Mouse (Mus musculus): ENCODE data around the gene Cacna1c. TPM values are rescaled to one million over a fixed set of nuclear protein-coding genes. Genes with fewer than 3 reads are reported as not detected.

Cacna1c gene
- polyA plus RNA-seq, 1 experiment from 2014 or later = 7.3 TPM

- H3K4me1 ChIP-seq = 0 out of 2 replicates have a peak, but pooled peaks cover 5% of the 10 kb centered on the region
- H3K9me3 ChIP-seq (replicated peaks) = no peaks in the 10 kb centered on the region
- ATAC-seq (ENCODE audit: low FRiP score) = no peak
- no peak overlapping the region for H3K9ac ChIP-seq
- H3K36me3 ChIP-seq = no peaks in the 10 kb centered on the region
- H3K4me2 ChIP-seq (replicated peaks) = no peak overlapping the region
- H3K4me3 ChIP-seq = no peak overlapping the region
- WGBS = 96% methylated on average over 5 of the region's 5 CpGs
- no peak overlapping the region for H3K27ac ChIP-seq
- H3K27me3 ChIP-seq = peaks cover 3% of the 10 kb centered on the region; the same call in 1 of the 2 replicates
Observed at GRCm38 (mm10) chr6:118755768-118756167, 440.4 kb downstream of the Cacna1c start.

GRCm38 (mm10) chr6:118754439-118754838, 441.8 kb downstream of the Cacna1c start:
- 90% methylated on average over 3 of the region's 3 CpGs for whole genome bisulfite sequencing
- Histone ChIP-seq H3K4me2 (replicated peaks) (no peak overlapping the region), H3K4me1 (0 out of 2 replicates have a peak, but pooled peaks cover 5% of the 10 kb centered on the region), H3K9me3 (replicated peaks) (no peaks in the 10 kb centered on the region), H3K27ac (no peak overlapping the region), H3K4me3 (no peak overlapping the region), H3K36me3 (no peaks in the 10 kb centered on the region), H3K27me3 (peaks cover 3% of the 10 kb centered on the region; the same call in 1 of the 2 replicates), H3K9ac (no peak overlapping the region)
- ATAC-seq (ENCODE audit: low FRiP score) = no peak

GRCm38 (mm10) chr6:118753787-118754186, 442.4 kb downstream of the Cacna1c start:
- H3K36me3 ChIP-seq = no peaks in the 10 kb centered on the region
- no peak for ATAC-seq (ENCODE audit: low FRiP score)

GRCm38 (mm10) chr6:118753064-118753463, 443.2 kb downstream of the Cacna1c start:
- no peak for ATAC-seq (ENCODE audit: low FRiP score)
- no peak overlapping the region for H3K9ac ChIP-seq
- H3K36me3 ChIP-seq = no peaks in the 10 kb centered on the region
- H3K27me3 ChIP-seq = no peaks in the 10 kb centered on the region
- 0 out of 2 replicates have a peak, but pooled peaks cover 3% of the 10 kb centered on the region for H3K4me1 ChIP-seq
- H3K4me3 ChIP-seq = no peak overlapping the region
- WGBS = 74% methylated on average over 5 of the region's 5 CpGs
- no peaks in the 10 kb centered on the region for H3K9me3 ChIP-seq (replicated peaks)
- H3K4me2 ChIP-seq (replicated peaks) = no peak overlapping the region
- H3K27ac ChIP-seq = no peak overlapping the region

More at GRCm38 (mm10) chr6:118753787-118754186, 442.4 kb downstream of the Cacna1c start:
- H3K9ac ChIP-seq = no peak overlapping the region
- no peak overlapping the region for H3K4me3 ChIP-seq
- 0 out of 2 replicates have a peak, but pooled peaks cover 5% of the 10 kb centered on the region for H3K4me1 ChIP-seq
- no peak overlapping the region for H3K27ac ChIP-seq
- no peak overlapping the region for H3K4me2 ChIP-seq (replicated peaks)
- 78% methylated on average over 8 of the region's 8 CpGs for WGBS
- no peaks in the 10 kb centered on the region for H3K9me3 ChIP-seq (replicated peaks)
- no peaks in the 10 kb centered on the region for H3K27me3 ChIP-seq

GRCm38 (mm10) chr6:118749285-118749684, 446.9 kb downstream of the Cacna1c start:
- Histone ChIP-seq H3K27ac (no peak overlapping the region), H3K27me3 (no peaks in the 10 kb centered on the region), H3K9me3 (replicated peaks) (no peaks in the 10 kb centered on the region), H3K9ac (no peak overlapping the region), H3K4me3 (no peak overlapping the region), H3K36me3 (no peaks in the 10 kb centered on the region), H3K4me2 (replicated peaks) (no peak overlapping the region), H3K4me1 (no peaks in the 10 kb centered on the region)
- ATAC-seq (ENCODE audit: low FRiP score) = no peak
- WGBS = 94% methylated on average over 1 of the region's 1 CpGs

- H3K9me3 ChIP-seq (replicated peaks) = no peaks in the 10 kb centered on the region
- WGBS = 72% methylated on average over 6 of the region's 6 CpGs
- no peak overlapping the region for H3K4me3 ChIP-seq
- H3K4me1 ChIP-seq = no peaks in the 10 kb centered on the region
- ATAC-seq (ENCODE audit: low FRiP score) = no peak
- H3K4me2 ChIP-seq (replicated peaks) = no peak overlapping the region
- no peak overlapping the region for H3K27ac ChIP-seq
- H3K27me3 ChIP-seq = no peaks in the 10 kb centered on the region
- H3K9ac ChIP-seq = no peak overlapping the region
- no peaks in the 10 kb centered on the region for H3K36me3 ChIP-seq
Observed at GRCm38 (mm10) chr6:118742701-118743100, 453.5 kb downstream of the Cacna1c start.

GRCm38 (mm10) chr6:118741841-118742240, 454.4 kb downstream of the Cacna1c start:
- ATAC-seq (ENCODE audit: low FRiP score) = no peak

GRCm38 (mm10) chr6:118739961-118740599, 456.1 kb downstream of the Cacna1c start:
- no peaks in the 10 kb centered on the region for H3K36me3 ChIP-seq
- H3K9me3 ChIP-seq (replicated peaks) = no peaks in the 10 kb centered on the region
- no peak for ATAC-seq (ENCODE audit: low FRiP score)
- no peak overlapping the region for H3K4me2 ChIP-seq (replicated peaks)
- H3K4me3 ChIP-seq = no peak overlapping the region
- no peak overlapping the region for H3K9ac ChIP-seq
- WGBS = 92% methylated on average over 9 of the region's 9 CpGs
- no peaks in the 10 kb centered on the region for H3K27me3 ChIP-seq
- H3K4me1 ChIP-seq = no peaks in the 10 kb centered on the region
- no peak overlapping the region for H3K27ac ChIP-seq

More at GRCm38 (mm10) chr6:118741841-118742240, 454.4 kb downstream of the Cacna1c start:
- Histone ChIP-seq H3K4me3 (no peak overlapping the region), H3K4me2 (replicated peaks) (no peak overlapping the region), H3K36me3 (no peaks in the 10 kb centered on the region), H3K27me3 (no peaks in the 10 kb centered on the region), H3K27ac (no peak overlapping the region), H3K9me3 (replicated peaks) (no peaks in the 10 kb centered on the region), H3K9ac (no peak overlapping the region), H3K4me1 (no peaks in the 10 kb centered on the region)
- WGBS = 93% methylated on average over 14 of the region's 14 CpGs

- no peak overlapping the region for H3K9ac ChIP-seq
- no peaks in the 10 kb centered on the region for H3K27me3 ChIP-seq
- H3K4me1 ChIP-seq = no peaks in the 10 kb centered on the region
- H3K9me3 ChIP-seq (replicated peaks) = no peaks in the 10 kb centered on the region
- no peak overlapping the region for H3K27ac ChIP-seq
- no peak overlapping the region for H3K4me3 ChIP-seq
- peaks cover 3% of the 10 kb centered on the region; the same call in 1 of the 2 replicates for H3K36me3 ChIP-seq
- 64% methylated on average over 4 of the region's 4 CpGs for WGBS
- H3K4me2 ChIP-seq (replicated peaks) = no peak overlapping the region
- ATAC-seq (ENCODE audit: low FRiP score) = no peak
Observed at GRCm38 (mm10) chr6:118739344-118739743, 456.9 kb downstream of the Cacna1c start.

GRCm38 (mm10) chr6:118738656-118739055, 457.6 kb downstream of the Cacna1c start:
- no peak overlapping the region for H3K4me3 ChIP-seq
- no peak overlapping the region for H3K4me2 ChIP-seq (replicated peaks)
- ATAC-seq (ENCODE audit: low FRiP score) = no peak
- no peaks in the 10 kb centered on the region for H3K4me1 ChIP-seq
- no peaks in the 10 kb centered on the region for H3K9me3 ChIP-seq (replicated peaks)
- WGBS = 73% methylated on average over 3 of the region's 3 CpGs
- H3K27me3 ChIP-seq = no peaks in the 10 kb centered on the region
- H3K9ac ChIP-seq = no peak overlapping the region
- H3K36me3 ChIP-seq = peaks cover 3% of the 10 kb centered on the region; the same call in 1 of the 2 replicates
- no peak overlapping the region for H3K27ac ChIP-seq

GRCm38 (mm10) chr6:118737078-118737477, 459.1 kb downstream of the Cacna1c start:
- ATAC-seq (ENCODE audit: low FRiP score) = no peak
- no peak overlapping the region for H3K4me3 ChIP-seq
- H3K9ac ChIP-seq = no peak overlapping the region
- no peaks in the 10 kb centered on the region for H3K27me3 ChIP-seq
- H3K36me3 ChIP-seq = peaks cover 3% of the 10 kb centered on the region; the same call in 1 of the 2 replicates
- 86% methylated on average over 6 of the region's 6 CpGs for WGBS
- H3K9me3 ChIP-seq (replicated peaks) = no peaks in the 10 kb centered on the region
- H3K27ac ChIP-seq = no peak overlapping the region
- H3K4me2 ChIP-seq (replicated peaks) = no peak overlapping the region
- no peaks in the 10 kb centered on the region for H3K4me1 ChIP-seq

GRCm38 (mm10) chr6:118736491-118736890, 459.7 kb downstream of the Cacna1c start:
- no peak overlapping the region for H3K4me2 ChIP-seq (replicated peaks)
- 88% methylated on average over 7 of the region's 7 CpGs for WGBS
- H3K36me3 ChIP-seq = peaks cover 3% of the 10 kb centered on the region; the same call in 1 of the 2 replicates
- H3K4me3 ChIP-seq = no peak overlapping the region
- H3K9me3 ChIP-seq (replicated peaks) = no peaks in the 10 kb centered on the region
- H3K27ac ChIP-seq = no peak overlapping the region
- ATAC-seq (ENCODE audit: low FRiP score) = no peak
- no peaks in the 10 kb centered on the region for H3K4me1 ChIP-seq
- no peak overlapping the region for H3K9ac ChIP-seq
- no peaks in the 10 kb centered on the region for H3K27me3 ChIP-seq

GRCm38 (mm10) chr6:118735145-118735544, 461.1 kb downstream of the Cacna1c start:
- Histone ChIP-seq H3K36me3 (peaks cover 3% of the 10 kb centered on the region; the same call in 1 of the 2 replicates), H3K27me3 (no peaks in the 10 kb centered on the region), H3K4me2 (replicated peaks) (no peak overlapping the region), H3K27ac (no peak overlapping the region), H3K9me3 (replicated peaks) (no peaks in the 10 kb centered on the region), H3K4me3 (no peak overlapping the region), H3K4me1 (no peaks in the 10 kb centered on the region), H3K9ac (no peak overlapping the region)
- WGBS = 92% methylated on average over 3 of the region's 3 CpGs
- ATAC-seq (ENCODE audit: low FRiP score) = no peak
